Mouse (Mus musculus): ENCODE results near the gene Tnni1.

Tnni1 gene

GRCm38 (mm10) chr1:135846632-135847031 is 67.4 kb downstream of the Tnni1 start:
- DNase-seq = no peak

- peak; percentile 14 to 28 for DNase-seq
Measured at GRCm38 (mm10) chr1:135847139-135847562, 67.9 kb downstream of the Tnni1 start.

- no peak for DNase-seq
Measured at GRCm38 (mm10) chr1:135847611-135848351, 68.5 kb downstream of the Tnni1 start.

GRCm38 (mm10) chr1:135850722-135851512 is 71.7 kb downstream of the Tnni1 start:
- peak in 1 of 2 experiments; percentile 23 for DNase-seq

DNA sequence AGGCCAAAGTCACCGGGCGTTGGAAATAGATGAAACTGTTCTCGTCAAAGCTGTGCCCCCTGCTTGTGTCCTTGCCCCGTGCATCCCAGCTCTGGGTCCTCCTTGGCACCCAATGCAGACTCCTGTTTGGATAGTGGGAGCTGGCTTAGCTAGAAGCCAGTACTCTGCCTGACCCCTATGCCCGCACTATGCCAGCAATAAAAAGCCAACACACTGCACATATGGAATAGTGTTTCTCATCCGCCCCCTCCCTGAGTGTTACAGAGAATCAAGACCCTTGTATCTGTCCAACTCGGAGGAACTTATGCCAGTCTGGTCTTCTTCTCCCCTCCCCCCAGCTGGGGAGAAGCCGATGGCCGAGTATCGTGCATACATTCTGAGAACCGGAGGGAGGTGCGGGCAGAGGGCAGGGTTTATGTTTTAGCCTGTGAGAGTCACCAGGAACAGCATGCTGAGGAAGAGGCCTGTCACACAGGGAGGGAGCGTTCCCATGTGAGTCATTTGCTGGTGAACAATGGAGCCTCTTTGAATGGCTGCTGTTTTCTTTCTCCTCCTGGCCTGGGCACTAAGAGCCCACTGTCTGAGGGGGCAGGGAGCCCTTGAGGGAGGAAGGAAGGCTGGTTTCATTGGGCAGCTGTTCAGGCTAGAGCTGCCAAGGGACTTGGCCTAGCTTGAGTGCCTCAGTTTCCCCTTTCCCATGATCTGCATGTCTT is 73.0 kb downstream of the Tnni1 start:
- DNase-seq = peak in 1 of 2 experiments; percentile 13

- no peak for DNase-seq
Measured at GRCm38 (mm10) chr1:135853200-135853599, 74.0 kb downstream of the Tnni1 start.

GRCm38 (mm10) chr1:135854591-135855343 is 75.5 kb downstream of the Tnni1 start:
- no peak for DNase-seq

DNA sequence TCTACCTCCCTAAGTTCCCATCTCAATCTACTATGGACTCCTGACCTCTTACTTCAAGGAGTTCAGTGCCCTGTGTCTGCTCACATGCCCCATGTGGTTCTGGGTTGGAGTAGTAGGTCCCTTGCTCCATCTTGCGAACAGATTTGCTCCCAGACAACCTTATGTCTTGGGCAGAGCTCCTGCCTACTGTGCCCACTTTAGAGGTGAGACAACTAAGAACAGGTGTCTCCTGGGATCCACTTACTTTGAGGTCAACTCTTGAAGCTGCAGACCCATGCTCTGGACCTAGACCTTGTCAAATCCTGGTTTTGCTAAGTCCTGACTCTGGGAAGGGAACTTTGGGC is 76.1 kb downstream of the Tnni1 start:
- DNase-seq = no peak

DNA sequence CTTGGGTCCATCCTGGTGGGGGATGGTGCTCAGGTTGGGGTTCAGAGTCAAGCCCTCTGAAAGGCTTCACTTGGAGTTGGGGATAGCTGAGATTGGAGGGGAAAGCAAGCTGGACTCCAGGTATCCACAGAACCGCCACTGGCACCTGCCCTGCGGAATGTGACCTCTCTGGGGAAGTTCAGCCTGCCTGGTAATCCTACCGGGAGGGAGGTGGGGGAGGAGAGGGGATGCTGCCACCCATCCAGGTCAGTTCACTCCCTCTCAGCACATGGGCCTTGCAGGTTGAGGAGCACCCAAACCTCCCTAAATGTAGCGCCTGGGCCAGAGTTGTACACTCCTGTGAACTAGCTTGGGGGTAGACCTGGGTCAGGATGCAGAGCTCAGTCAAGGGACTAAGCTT is 76.8 kb downstream of the Tnni1 start:
- no peak for DNase-seq

- no peak for DNase-seq
Measured at GRCm38 (mm10) chr1:135857137-135857775, 78.0 kb downstream of the Tnni1 start.

GRCm38 (mm10) chr1:135858533-135858932 is 79.3 kb downstream of the Tnni1 start:
- DNase-seq = no peak
